Mouse (Mus musculus) neural tube, embryonic 15.5 days (tissue): ENCODE data around the gene Pafah1b1. TPM values are rescaled to one million over a fixed set of nuclear protein-coding genes. Genes with fewer than 3 reads are reported as not detected.

ENCODE experiments used
- ATAC-seq: fragments of 200-750 bp; cut with Nextera tagmentation; 2 replicates; pipeline ENCODE4 v1.8.0; 2017; ENCODE audit warnings: mild to moderate bottlenecking, moderate TSS enrichment, moderate library complexity; ENCODE audit not compliant: low FRiP score
- H3K27ac ChIP-seq: fragments of 300-500 bp; sonication (generic); replicated peaks from 2 replicates; pipeline ENCODE4 v1.5.1; 2015; ENCODE audit warnings: mild to moderate bottlenecking, inconsistent platforms
- H3K27me3 ChIP-seq: fragments of 300-500 bp; sonication (generic); replicated peaks from 2 replicates; pipeline ENCODE4 v1.6.1; 2015; ENCODE audit warnings: inconsistent platforms
- H3K36me3 ChIP-seq: fragments of 300-500 bp; sonication (generic); 2 replicates; pipeline ENCODE4 v1.6.1; 2015; ENCODE audit warnings: inconsistent platforms
- H3K4me1 ChIP-seq: fragments of 300-500 bp; sonication (generic); 2 replicates; pipeline ENCODE4 v1.6.1; 2015; ENCODE audit warnings: inconsistent platforms
- H3K4me2 ChIP-seq: fragments of 300-500 bp; sonication (generic); 2 replicates; pipeline ENCODE4 v1.6.1; 2015; ENCODE audit warnings: inconsistent platforms, mild to moderate bottlenecking, moderate library complexity
- H3K4me3 ChIP-seq: fragments of 300-500 bp; sonication (generic); replicated peaks from 2 replicates; pipeline ENCODE4 v1.5.1; 2015; ENCODE audit warnings: mild to moderate bottlenecking, inconsistent platforms
- H3K9ac ChIP-seq: fragments of 300-500 bp; sonication (generic); replicated peaks from 2 replicates; pipeline ENCODE4 v1.6.1; 2015; ENCODE audit warnings: mild to moderate bottlenecking, inconsistent platforms
- H3K9me3 ChIP-seq: fragments of 300-500 bp; sonication (generic); replicated peaks from 2 replicates; pipeline ENCODE4 v1.6.1; 2016; ENCODE audit warnings: inconsistent platforms
- WGBS: fragments of 180-500 bp; shearing (Covaris S2); methylation state at CpG from one replicate; pipeline ENCODE4 v1.1.7; 2015; ENCODE audit warnings: mixed read lengths; 5-methylcytosine and 5-hydroxymethylcytosine counted together
- polyA plus RNA-seq: library from polyadenylated mRNA; unstranded; fragments of >200 nt; fragmentation: Nextera tagmentation; extraction: Ambion mirVana; gene quantifications from 2 replicates; pipeline ENCODE4 v1.2.1, GENCODE M21; 2015

Gene Pafah1b1
- polyA plus RNA-seq, 1 experiment from 2014 or later: 54.9 TPM

GRCm38 (mm10) chr11:74751352-74752066 lies 27.0 kb upstream of the Pafah1b1 start:
- no peak; the same call in 1 of the 2 replicates for ATAC-seq
- Histone ChIP-seq H3K9me3 (no peaks in the 10 kb centered on the region), H3K27me3 (no peaks in the 10 kb centered on the region), H3K9ac (no peak overlapping the region), H3K4me1 (peaks cover 8% of the 10 kb centered on the region), H3K27ac (peak overlapping the region; percentile 78), H3K4me3 (no peak overlapping the region), H3K4me2 (no peak overlapping the region), H3K36me3 (no peaks in the 10 kb centered on the region)
- 29% methylated on average over 9 of the region's 9 CpGs for WGBS

DNA sequence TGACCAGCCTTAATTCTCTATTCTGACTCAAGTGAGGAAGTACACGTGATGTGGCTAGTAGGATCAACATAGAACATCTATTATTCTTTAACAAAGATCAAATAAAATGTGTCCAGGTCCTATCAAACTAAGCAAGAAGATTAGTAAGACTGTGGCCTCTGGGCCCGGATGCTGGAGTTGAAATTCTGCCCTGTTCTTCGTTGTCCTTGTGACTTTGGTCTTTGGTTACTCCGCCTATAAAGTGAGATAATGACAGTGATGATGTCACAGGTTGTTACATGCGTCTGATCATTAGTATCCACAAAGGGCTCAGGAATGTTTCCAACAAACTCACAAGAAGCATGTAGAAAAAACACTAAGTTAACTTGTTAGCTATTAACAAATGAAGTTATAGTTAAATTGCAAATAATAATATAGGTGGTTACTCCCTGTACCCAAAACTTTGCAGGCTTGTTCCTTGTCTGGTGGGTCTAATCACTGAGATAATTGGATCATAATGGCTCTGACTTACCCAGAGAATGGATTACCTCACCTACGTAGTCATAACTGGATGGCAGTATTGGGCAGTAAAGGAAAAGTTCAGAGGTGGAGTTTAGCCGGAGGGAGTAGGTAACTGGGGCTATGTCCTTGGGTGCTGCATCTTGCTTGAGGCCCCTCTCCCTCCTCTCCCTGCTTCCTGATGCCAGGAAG lies 26.3 kb upstream of the Pafah1b1 start:
- Histone ChIP-seq H3K36me3 (no peaks in the 10 kb centered on the region), H3K4me3 (no peak overlapping the region), H3K27me3 (no peaks in the 10 kb centered on the region), H3K4me2 (no peak overlapping the region), H3K4me1 (peaks cover 8% of the 10 kb centered on the region), H3K9ac (no peak overlapping the region), H3K9me3 (no peaks in the 10 kb centered on the region), H3K27ac (peak overlapping the region; percentile 78)
- no peak for ATAC-seq
- WGBS: 84% methylated on average over 7 of the region's 7 CpGs

DNA sequence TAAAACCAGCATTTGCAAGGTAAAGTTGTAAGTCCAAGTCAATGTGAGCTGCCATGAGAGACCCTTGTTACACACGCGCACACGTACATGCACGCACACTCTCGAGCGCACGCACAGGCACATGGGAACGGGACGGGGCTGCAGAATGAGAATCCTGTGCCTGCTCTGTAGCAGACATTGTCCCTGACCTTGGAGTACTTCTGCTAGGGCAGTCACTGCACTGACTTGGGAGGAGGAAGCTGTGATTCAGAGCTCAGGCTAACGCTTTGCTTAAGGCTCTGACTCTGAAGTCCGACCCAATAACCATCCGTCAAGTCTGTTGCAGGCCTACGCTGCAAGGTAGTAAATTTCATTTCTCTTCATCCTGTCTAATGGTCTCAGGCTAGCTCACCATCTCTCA lies 24.8 kb upstream of the Pafah1b1 start:
- WGBS: 79% methylated on average over 13 of the region's 13 CpGs
- Histone ChIP-seq H3K4me2 (no peak overlapping the region), H3K27ac (no peak overlapping the region), H3K9ac (no peak overlapping the region), H3K4me1 (peaks cover 8% of the 10 kb centered on the region), H3K36me3 (no peaks in the 10 kb centered on the region), H3K27me3 (no peaks in the 10 kb centered on the region), H3K9me3 (no peaks in the 10 kb centered on the region), H3K4me3 (no peak overlapping the region)
- ATAC-seq: no peak

GRCm38 (mm10) chr11:74748022-74748421 lies 23.6 kb upstream of the Pafah1b1 start:
- Histone ChIP-seq H3K36me3 (no peaks in the 10 kb centered on the region), H3K4me3 (no peak overlapping the region), H3K9ac (no peak overlapping the region), H3K27me3 (no peaks in the 10 kb centered on the region), H3K4me1 (peaks cover 8% of the 10 kb centered on the region), H3K27ac (no peak overlapping the region), H3K4me2 (no peak overlapping the region), H3K9me3 (no peaks in the 10 kb centered on the region)
- ATAC-seq: no peak
- 81% methylated on average over 4 of the region's 4 CpGs for WGBS

DNA sequence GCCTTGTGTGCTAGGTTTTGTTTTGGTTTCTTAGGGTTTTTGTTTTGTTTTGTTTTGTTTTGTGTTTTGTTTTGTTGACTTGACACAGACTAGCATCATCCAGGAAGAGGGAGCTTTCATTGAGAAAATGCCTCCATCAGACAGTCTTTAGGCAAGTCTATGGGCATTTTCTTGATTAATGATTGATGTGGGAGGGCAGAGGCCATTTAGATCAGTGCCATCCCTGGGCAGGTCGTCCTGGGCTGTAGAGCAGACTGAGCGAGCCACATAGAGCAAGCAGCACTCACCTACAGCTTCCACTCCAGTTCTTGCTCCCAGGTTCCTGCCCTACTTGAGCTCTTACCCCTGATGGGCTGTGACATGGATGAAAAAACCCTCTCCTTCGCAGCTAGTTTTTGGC lies 13.4 kb upstream of the Pafah1b1 start:
- H3K4me2 ChIP-seq: no peak overlapping the region
- peaks cover 11% of the 10 kb centered on the region for H3K4me1 ChIP-seq
- no peak for ATAC-seq
- no peak overlapping the region for H3K9ac ChIP-seq
- H3K27ac ChIP-seq: no peak overlapping the region
- no peak overlapping the region for H3K4me3 ChIP-seq
- H3K9me3 ChIP-seq: no peaks in the 10 kb centered on the region
- H3K36me3 ChIP-seq: no peaks in the 10 kb centered on the region
- no peaks in the 10 kb centered on the region for H3K27me3 ChIP-seq
- WGBS: 60% methylated on average over 3 of the region's 3 CpGs

GRCm38 (mm10) chr11:74734917-74735316 lies 10.4 kb upstream of the Pafah1b1 start:
- 0 out of 2 replicates have a peak, but pooled peaks have one; percentile 21 for ATAC-seq
- WGBS: 11% methylated on average over 7 of the region's 7 CpGs

DNA sequence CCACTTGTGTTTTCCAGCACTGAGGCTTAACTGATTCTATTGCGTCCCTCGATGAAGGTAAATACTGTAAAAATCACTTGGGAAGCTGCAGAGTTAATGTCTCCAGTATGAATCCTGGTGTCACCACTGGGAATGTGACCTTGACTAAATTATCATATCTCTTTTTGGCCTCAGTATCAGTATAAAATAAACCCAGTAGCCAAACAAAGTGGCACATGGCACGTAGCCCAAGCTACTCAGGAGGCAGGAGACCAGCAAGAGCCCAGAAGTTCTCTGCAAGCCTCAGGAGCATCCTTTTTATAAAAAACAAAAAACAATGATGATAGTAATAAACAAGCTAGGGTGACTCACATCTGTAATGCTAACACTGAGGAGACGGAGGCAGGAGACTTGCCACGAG lies 711 bp upstream of the Pafah1b1 start:
- Histone ChIP-seq H3K4me2 (peak overlapping the region; percentile 74), H3K4me3 (no peak overlapping the region), H3K9ac (peak overlapping the region; percentile 34; the same call in 1 of the 2 replicates), H3K4me1 (peaks cover 23% of the 10 kb centered on the region), H3K27ac (peak overlapping the region; percentile 100), H3K9me3 (no peaks in the 10 kb centered on the region), H3K36me3 (no peaks in the 10 kb centered on the region), H3K27me3 (no peaks in the 10 kb centered on the region)
- no peak for ATAC-seq
- 55% methylated on average over 5 of the region's 5 CpGs for WGBS

More at GRCm38 (mm10) chr11:74734917-74735316, 10.4 kb upstream of the Pafah1b1 start:
- no peak overlapping the region for H3K4me3 ChIP-seq
- no peaks in the 10 kb centered on the region for H3K27me3 ChIP-seq
- H3K27ac ChIP-seq: peak overlapping the region; percentile 54
- H3K4me1 ChIP-seq: peaks cover 11% of the 10 kb centered on the region
- H3K9me3 ChIP-seq: no peaks in the 10 kb centered on the region
- peak overlapping the region; percentile 37 for H3K4me2 ChIP-seq
- H3K9ac ChIP-seq: no peak overlapping the region
- H3K36me3 ChIP-seq: no peaks in the 10 kb centered on the region

DNA sequence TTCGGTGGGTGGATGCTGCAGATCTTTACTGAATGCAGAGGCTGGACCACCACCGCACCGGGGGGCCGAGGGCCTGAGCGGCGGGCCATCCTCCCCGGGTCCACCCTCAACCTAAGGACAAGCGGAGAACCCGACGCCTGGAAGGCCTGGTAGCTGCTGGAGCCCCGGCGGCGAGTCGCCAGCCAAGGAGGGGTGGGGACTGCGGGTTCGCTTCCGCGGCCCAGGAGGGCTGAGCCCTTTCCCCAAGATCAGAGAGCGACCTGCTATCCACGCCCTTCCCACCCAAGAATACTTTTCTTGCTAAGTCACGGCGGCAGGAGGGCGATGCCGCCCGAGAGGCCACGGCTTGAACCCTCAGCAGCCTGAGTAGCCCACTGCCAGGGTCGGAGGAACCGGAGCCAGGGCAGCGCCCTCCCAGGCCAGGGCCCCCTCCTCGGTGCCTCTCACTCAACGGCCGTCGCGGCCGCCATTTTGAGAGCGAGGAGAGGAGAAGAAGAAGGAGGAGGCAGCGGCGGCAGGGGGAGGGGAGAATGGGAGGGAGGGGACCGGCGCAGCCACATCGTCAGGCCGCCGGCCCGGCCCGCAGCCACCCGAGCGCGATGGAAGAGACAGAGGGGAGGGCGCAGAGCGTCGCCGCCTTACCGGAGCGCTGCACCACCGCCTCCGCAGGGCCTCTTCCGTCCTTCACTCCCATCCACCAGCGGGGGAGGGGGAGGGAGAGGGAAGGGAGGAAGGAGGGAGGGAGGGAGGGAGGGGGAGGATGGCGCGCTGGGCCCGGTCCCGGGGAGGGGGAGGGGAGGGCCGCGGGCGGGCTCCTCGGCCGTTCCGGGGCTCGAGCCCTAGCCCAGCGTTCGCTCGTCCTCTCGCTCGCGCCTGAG lies 874 bp downstream of the Pafah1b1 start:
- H3K27ac ChIP-seq: peak overlapping the region; percentile 100
- H3K4me1 ChIP-seq: peaks cover 32% of the 10 kb centered on the region
- H3K4me2 ChIP-seq: peak overlapping the region; percentile 74
- peak; percentile 89 for ATAC-seq
- no peaks in the 10 kb centered on the region for H3K36me3 ChIP-seq
- no peaks in the 10 kb centered on the region for H3K9me3 ChIP-seq
- WGBS: under 1% methylated on average over 51 of the region's 75 CpGs
- H3K4me3 ChIP-seq: peak overlapping the region; percentile 90
- peak overlapping the region; percentile 98 for H3K9ac ChIP-seq
- no peaks in the 10 kb centered on the region for H3K27me3 ChIP-seq

- Histone ChIP-seq H3K4me1 (peaks cover 34% of the 10 kb centered on the region), H3K9ac (peak overlapping the region; percentile 46; the same call in 1 of the 2 replicates), H3K36me3 (no peaks in the 10 kb centered on the region), H3K27ac (no peak overlapping the region), H3K4me2 (peak overlapping the region; percentile 74), H3K9me3 (no peaks in the 10 kb centered on the region), H3K27me3 (no peaks in the 10 kb centered on the region), H3K4me3 (peak overlapping the region; percentile 43)
- 27% methylated on average over 3 of the region's 3 CpGs for WGBS
- no peak for ATAC-seq
Measured at GRCm38 (mm10) chr11:74721971-74722370, 2.5 kb downstream of the Pafah1b1 start.

DNA sequence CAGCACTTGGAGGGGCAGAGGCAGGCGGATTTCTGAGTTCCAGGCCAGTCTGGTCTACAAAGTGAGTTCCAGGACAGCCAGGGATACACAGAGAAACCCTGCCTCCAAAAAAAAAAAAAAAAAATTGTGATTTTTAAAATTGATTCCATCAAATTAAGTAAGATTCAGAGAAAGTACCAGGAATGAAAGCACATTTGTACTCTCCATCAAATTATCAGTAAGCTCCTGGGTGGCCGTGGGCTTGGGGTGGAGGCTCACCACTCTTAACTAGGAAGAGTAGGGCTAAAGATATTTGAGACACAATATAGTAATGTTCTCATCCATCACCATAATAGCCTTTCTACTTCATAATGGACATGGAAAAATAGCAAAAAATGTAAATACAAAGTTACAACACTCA lies 3.3 kb downstream of the Pafah1b1 start:
- WGBS: 66% methylated on average over 2 of the region's 2 CpGs
- peaks cover 40% of the 10 kb centered on the region for H3K4me1 ChIP-seq
- no peak overlapping the region for H3K9ac ChIP-seq
- peak overlapping the region; percentile 13; the same call in 1 of the 2 replicates for H3K4me3 ChIP-seq
- no peaks in the 10 kb centered on the region for H3K36me3 ChIP-seq
- peak overlapping the region; percentile 42 for H3K4me2 ChIP-seq
- H3K9me3 ChIP-seq: no peaks in the 10 kb centered on the region
- ATAC-seq: no peak
- H3K27me3 ChIP-seq: no peaks in the 10 kb centered on the region
- H3K27ac ChIP-seq: no peak overlapping the region

GRCm38 (mm10) chr11:74720668-74721067 lies 3.8 kb downstream of the Pafah1b1 start:
- peaks cover 43% of the 10 kb centered on the region for H3K4me1 ChIP-seq
- H3K9me3 ChIP-seq: no peaks in the 10 kb centered on the region
- 63% methylated on average over 1 of the region's 1 CpGs for WGBS
- no peaks in the 10 kb centered on the region for H3K27me3 ChIP-seq
- H3K27ac ChIP-seq: no peak overlapping the region
- no peaks in the 10 kb centered on the region for H3K36me3 ChIP-seq
- ATAC-seq: no peak
- no peak overlapping the region; the same call in 1 of the 2 replicates for H3K9ac ChIP-seq
- H3K4me2 ChIP-seq: peak overlapping the region; percentile 42
- peak overlapping the region; percentile 13; the same call in 1 of the 2 replicates for H3K4me3 ChIP-seq
